Mouse (Mus musculus) skeletal muscle tissue, adult 2 months (tissue): ENCODE data around the gene Mapk9.
"Not testable (repeated sequence)": the region's sequence is repeated elsewhere in the genome, so short reads cannot be mapped to it uniquely, and the experiment has no call there.

ENCODE experiments used
- DNase-seq: peaks from one replicate; pipeline ENCODE4 v3.0.0-alpha.2; 2012; ENCODE audit warnings: low read depth, low spot score

Mapk9 gene

DNA sequence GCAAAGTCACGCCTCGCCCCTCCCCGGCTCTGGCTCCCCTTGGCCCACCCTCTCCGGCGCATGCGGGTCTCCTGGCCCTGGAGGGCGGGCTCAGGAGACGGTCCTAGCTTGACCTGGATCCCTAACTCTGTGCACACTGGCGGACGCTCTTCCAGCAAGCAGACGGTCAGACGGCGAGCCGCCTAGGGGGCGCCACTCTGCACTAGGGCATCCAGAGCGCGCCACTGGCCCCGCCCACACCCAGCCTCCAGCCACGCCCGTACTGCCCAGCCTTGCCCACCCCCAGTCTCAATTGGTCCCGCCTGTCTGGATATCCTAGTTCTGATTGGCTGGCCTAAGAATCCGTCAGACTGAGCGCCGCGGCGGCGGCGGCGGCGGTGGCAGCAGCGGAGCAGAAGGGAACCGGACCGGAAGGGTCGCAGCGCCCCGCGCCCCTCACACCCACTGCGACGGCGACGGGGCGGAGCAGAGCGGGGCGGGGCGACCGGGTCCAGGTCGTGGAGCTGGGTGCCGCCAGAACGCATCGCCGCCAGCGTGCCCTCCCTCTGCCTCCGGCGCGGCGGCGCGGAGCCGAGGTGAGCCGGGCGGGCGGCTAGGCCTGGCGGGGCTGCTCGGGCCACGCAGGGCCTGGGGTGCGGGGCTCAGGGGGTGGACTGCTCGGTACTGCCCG lies at the start of gene Mapk9:
Gene Mapk9 (plus strand): TSS at position 351 of the 670 bp plus-strand sequence.
- DNase-seq: peak; percentile 96

DNA sequence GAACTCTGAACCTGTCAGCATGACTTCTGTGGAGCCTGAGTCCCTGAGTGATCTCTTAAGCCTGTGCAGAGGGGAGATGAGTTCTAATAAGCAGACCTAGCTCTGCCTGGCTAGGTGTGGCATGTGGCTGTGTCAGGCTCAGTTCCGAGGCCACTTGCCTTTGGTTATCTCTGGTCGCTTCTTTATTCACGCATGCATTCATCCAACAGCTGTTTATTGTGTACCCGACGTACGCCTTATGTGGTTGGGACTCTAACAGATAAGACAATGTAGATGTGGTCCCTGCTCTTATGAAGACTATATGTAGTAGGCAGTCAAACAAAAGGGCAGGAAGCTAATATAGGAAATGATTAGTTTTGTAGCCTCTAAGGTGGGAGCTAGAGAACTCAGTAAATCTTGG lies 47.6 kb upstream of the Mapk9 start:
- no peak for DNase-seq

DNA sequence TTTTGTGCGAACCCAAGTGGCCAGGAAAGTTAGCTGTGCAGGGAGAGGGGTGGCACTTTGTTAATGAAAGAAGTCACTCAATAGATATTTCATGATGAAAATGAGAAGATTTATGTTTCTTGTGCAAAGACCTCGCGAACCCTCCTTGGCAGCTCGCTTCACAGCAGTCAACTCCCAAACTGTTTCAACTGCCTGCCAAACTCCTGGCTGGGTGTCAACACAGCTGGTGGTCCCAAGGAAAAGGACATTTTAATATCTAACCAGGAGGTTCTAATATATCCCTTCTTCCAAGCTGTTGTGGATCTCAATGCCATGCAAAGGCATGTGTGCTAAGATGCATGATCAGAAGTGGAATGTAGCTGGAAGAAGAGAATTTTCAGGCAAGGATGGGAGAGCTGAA lies 45.0 kb upstream of the Mapk9 start:
- DNase-seq: no peak

DNA sequence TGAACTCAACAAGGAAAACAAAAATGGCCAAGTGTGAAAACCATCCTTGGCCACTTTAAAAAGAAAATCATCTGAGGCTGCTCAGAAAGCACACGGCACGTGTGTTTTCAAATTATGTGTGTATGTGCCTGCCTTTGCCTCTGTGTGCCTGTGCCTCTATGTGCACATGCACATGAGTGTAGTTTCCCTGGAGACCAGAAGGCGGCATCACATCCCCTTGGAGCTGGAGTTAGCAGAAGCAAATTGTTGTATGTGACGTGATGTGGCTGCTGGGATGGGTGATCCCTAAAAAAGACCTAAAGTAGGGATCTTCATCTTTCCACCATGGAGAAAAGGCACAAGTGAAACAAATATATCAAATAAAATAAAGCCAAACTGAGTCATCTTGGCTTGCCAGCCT lies 42.8 kb upstream of the Mapk9 start:
- DNase-seq: no peak

DNA sequence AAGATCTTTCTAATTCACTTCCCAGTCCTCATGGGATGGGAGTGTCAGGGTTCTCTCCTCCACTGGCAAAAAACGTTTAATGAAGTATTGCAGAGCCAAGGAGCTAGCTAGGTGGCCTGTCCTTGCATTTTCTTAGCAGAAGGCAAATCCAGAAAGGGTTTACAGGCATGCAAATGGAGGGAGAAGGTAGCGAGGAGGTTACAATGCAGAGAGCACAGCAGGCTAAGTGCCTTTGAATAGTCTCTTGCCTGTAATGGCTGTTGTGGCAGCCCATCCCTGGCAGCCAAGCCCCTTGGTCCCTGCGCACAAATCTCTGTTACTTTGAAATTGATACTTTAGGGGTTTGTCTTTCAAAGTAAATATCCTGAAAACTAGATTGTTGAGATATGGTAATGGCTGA lies 40.3 kb upstream of the Mapk9 start:
- DNase-seq: no peak

DNA sequence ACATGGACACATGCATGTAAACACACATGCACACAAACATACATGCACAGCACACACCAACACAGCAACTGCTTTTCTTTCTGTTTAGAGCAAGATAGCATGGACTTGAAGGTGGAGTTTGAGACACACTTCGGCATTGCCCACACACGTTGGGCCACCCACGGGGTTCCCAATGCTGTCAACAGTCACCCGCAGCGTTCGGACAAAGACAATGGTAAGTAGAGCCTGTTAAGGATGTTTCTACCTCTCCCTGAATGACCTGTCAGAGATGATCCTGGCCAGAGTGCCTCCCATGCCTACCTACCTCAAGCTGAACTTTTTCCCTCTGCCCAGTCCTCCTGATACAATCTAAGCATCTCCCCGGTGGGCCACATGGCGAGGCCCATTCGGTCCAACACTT lies 37.6 kb upstream of the Mapk9 start:
- no peak for DNase-seq

DNA sequence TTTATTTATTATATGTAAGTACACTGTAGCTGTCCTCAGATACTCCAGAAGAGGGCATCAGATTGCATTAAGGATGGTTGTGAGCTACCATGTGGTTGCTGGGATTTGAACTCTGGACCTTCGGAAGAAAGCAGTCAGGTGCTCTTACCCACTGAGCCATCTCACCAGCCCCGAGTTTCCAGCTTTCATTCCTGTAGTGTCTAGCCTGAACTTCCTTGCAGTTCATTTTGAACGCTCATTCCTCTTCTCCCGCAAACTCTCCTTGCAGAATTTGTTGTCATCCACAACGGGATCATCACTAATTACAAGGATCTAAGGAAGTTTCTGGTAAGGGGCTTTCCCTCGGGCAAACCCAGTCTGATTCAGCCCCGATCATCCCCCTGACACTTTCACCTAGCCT lies 35.9 kb upstream of the Mapk9 start:
- DNase-seq: not testable (repeated sequence)

DNA sequence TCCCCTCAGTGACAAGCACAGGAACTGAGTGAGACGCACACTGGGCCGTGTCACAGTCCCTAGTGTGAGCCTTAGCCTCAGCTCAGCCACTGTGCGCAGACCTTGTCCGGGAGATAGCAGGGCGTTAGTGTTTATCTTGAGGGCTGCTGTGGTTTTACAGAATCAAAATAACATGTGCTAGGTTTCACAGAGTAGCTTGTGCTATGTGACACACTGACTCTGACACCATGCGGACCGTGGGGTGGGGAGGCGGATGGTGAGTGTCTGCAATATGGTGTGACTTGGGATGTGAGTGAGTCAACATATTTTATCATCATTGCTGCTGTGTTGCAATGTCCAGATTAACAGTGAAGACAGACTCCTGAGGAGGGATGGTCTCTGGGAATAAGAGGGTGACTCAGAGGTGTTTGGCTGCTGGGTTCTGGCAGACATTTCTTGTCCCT lies 35.4 kb upstream of the Mapk9 start:
- DNase-seq: peak; percentile 76

DNA sequence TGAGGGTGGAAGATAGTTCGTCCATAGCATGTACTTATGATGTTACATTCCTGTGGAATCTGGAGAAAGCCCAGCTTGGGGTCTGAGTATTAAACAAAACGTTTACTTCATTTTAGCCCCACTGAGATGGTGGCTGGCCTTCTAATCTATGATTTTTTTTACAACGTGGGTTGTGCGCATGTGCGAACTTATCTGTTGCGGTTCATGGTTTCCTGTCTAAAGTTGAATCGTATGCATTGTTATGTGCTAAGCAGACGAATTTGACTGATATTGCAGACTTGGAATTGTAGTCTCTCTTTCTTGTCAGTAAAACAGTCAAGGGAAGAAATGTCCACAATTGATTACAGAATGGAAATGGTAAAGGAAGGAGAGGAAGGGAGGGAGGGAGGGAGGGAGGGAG lies 34.7 kb upstream of the Mapk9 start:
- no peak for DNase-seq

DNA sequence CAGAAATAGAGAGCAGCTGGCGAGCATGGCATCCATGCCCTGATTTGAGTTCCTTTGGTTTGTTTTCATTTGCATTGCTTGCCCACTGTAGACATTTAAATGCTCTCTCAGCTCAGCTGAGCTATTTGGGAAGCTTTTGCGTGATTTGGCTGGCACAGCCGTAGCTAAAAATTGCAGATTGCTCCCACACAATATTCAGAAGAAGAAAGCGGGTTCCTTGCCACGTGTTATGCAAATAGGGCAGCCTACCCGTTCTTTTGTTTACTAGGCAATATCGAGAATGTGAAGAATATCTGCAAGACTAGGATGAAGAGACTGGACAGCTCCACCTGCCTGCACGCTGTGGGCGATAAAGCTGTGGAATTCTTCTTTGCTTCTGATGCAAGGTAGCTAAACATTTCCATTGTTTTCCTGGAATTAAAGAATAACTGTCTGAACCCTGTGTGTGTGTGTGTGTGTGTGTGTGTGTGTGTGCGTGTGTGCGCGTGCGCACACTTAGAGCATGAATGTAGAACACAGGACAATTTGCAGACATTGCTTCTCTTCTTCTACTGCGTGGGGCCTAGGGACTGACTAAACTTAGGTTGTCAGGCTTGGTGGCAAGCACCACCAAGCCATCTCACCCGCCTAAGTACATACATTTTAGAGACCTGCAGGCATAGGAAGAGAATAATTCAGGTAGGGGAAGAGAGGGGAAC lies 27.5 kb upstream of the Mapk9 start:
- no peak for DNase-seq

DNA sequence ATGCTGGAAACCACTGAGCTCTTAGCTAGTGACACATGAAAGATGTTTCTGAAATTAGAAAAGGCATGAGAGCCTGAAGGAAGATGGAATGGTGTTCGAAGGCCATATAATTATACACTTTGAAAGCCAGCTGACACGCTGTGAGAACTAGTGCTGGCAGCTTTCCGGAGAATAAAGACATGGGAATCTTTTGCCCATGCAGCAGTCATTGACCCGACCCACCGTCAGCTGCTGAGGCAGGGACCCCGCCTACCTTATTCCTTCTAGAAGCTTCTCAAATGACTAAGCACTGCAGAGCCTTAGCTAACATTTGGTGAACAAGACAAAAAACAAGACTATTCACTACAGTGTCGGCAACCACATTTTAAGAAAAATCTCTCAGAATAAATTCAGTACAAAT lies 26.9 kb upstream of the Mapk9 start:
- DNase-seq: no peak

DNA sequence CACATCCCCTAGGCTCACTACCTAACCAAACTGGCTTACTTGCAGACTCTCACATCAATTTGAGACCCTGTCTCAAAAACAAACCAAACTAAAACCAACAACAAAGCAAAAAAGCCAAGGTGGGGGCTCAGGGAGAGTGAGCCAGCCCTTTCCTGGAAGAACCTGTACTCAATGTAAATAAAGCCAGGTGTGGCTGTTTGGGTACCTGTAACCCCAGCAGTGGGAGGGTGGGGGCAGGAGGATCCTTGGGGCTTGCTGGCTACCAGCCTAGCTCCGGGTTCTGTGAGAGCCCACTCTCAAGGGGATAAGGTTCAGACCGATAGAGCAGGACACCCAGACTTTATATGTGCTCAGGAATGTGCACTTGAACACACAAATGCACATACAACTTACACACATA lies 25.6 kb upstream of the Mapk9 start:
- no peak for DNase-seq

DNA sequence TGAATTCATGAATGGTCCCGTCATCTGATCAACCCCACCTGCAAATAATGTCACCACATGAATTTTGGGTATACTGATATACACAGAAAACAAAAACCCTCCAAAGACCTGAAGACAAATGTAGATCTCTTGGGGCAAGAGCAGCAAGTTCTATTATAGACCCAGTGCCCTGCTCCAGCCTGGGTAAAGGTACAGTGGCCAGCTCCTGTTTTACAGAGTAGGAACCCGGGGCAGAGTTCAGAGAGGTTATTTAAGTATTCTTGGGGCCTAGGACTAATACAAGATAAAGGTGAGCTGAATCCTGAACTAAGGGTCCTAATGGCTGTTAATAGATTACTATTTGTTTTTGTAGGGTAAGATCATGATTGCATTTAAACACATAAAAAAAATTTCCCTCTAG lies 25.0 kb upstream of the Mapk9 start:
- no peak for DNase-seq

DNA sequence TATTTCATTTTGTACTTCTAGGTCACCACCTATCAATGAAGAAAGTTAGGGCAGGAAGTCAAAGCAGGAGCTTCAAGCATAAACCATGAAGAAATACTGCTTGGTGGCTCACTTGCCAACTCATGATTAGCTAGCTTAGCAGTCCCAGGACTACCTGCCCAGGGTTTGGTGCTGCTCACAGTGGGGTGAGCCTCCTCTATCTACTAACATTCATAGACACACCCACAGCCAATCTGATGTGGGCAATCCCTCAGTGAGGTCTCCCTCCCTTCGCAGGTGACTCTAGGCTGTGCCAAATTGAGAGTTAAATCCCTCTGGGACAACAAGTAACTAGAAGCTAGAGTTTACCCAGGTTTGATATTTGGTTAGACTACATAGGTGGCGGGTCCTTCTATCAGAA lies 24.2 kb upstream of the Mapk9 start:
- DNase-seq: no peak

DNA sequence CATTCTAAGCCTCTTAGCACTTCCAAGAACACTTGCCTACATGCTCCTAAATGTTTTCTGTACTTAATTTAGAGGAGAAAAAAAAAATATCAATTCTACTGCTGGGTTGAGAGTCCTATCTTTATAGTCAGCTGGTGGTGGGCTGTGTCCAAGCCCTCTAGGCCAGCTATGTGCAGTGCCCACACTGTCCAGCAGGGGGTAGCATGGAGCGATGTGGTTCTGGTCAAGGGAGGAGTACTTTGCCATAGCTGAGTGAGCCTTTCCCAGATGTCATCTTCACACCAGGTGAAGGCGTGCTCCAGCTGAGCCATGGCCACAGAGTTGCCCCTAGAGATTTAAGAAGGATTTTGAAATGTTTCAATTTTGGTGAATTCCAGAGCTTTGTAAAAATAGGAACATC lies 21.7 kb upstream of the Mapk9 start:
- no peak for DNase-seq

DNA sequence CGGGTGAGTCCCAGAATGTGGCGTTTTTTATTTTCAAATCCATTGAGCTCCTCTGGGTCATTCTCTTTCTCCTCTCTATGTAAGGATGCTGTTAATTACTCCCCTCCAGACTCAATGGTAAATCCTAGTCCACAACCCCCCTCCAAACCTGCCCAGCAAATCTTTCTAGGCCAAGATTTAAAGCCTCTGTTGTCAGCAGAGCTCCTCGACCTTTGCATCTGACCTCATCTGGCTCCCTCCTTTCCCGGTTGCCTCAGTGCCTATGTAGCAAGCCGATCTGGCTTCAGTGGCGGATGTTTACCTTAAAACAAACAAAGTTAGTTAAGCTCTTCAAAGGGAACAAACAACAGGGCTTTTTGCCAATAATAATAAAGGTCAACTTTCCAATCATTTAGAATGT lies 19.3 kb upstream of the Mapk9 start:
- DNase-seq: no peak

DNA sequence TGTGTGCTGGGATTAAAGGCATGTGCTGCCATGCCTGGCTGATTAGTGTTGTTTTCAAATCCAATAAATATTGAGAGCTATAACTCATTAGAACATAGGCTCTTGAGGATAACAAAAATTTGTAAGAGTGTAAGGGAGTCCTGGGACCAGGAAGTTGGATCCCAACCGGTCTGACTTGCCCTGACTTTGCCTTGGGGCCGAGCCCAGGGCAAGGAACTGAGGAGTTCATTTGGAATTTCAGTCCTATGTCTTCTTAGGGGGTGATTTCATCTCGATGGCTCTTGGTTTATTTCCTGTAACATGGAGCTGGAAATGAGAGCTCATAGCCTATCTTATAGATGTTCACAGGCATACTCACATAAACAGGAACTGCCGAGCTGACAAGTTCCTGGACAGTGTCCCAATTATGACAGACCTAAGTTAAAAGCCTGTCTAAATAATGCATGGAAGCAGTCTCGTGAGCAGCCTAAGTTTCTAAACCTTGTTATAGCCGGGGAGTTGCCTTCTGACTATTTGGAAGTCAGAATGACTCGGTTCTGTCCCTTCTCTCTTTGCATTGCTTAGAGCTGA lies 17.3 kb upstream of the Mapk9 start:
- DNase-seq: no peak

DNA sequence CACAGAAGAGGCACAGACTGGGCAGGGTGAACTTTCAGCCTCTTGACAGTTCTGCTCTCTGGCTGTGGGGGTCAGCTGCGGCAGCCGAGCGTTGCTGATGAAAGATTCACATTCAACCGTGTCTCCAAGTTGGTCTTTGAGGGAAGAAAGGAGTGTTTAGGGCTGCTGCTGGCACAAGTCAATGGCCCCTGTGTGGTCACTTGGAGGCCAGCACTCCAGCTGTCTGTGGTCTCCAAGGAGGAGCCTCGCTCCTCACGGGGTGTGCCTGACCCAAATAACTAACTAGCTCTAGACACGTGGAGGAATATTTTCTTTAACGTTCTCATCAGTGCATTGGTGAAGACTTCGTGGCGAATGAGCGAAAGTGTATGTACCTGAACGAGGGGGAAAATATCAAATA lies 14.6 kb upstream of the Mapk9 start:
- DNase-seq: no peak

DNA sequence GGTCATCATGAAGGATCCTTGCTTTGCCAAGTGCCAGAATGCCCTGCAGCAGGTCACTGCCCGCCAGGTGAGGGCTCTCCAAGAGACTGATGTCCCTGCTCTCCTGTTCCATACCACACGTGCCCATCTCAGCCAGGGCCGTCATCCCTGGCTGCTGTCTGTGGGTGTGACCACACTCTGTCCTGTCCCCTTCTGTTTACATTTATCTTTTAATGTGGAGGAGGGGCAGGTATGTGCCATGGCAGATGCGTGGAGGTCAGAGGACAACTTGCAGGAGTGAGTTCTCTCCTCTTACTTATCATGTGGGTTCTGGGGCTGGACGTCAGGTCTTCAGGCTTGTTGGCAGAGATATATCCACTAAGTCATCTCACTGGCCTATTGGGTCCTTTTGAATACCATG lies 13.6 kb upstream of the Mapk9 start:
- no peak for DNase-seq

DNA sequence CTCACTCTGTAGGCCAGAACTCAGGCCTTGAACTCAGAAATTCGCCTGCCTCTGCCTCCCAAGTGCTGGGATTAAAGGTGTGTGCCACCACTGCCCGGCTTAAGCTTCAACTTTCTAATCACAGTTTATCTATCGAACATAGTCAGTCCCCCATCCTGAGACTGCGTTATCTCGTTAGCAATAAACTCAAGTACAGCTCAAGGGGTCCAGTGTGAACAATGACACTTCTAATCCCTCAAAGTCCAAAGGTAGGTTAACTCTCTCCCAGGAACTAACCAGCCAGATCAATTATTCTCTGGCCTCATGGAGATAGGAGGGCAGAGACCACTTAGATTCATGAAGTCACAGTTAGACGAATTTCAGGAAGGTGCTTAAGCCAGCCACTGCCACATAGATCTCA lies 12.3 kb upstream of the Mapk9 start:
- no peak for DNase-seq

DNA sequence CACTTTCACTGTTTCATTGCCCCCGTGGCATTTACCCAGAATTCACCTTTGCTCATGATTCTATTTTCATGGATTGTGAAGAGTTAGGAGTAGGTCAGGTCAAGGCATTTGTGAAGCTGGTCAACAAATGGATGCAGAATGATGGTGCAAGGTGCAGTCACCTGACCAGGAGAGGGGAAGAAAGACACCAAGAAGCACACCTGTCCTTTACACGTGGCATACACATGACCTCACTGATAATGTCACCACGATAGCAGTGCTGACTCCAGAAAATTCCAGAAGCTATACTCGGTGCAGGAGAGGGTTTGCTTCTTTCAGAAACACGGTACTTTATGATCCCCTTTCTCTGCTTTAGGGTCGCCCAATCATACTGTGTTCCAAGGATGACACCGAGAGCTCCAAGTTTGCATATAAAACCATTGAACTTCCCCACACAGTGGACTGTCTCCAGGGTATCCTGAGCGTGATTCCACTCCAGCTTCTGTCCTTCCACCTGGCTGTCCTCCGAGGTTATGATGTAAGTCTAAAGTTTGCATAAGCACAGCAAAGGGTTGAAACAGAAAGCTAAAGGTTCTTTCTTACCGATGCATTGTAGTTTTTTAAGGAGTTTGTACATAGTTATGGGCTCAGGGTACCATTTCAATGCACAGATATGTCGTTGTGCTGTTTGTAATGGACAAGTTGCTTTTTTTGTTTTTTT lies 11.1 kb upstream of the Mapk9 start:
- no peak for DNase-seq

DNA sequence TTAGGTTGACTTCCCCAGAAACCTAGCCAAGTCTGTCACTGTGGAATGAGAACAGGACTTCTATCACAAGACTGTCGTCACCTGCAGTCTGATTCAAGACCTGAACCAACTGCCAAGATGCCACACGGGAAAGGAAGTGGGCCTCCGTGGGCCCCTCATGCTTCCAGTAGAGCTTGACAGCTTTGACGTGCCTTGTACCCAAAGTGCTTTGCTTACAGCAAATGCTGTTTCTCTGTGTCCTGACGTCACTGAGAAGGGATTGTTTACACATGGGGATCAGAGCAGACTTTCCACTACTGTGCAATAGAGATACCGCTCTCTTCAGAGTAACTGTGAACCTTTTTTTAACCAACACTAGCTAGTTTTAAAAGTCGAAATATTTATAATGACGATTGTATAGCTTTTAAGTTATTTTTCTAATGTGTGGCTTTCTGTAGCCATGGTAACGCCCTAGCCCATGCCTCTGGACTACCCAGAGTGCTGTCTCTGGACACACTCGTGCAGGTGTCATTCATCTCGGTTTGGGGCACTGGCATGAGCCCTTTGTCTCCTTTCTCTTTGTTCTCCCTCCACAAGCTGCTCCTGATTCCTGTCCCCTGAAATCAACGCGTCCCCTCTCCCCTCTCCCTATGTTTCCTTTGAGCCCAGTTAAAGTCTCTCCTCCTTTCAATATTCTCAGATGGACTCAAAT lies 8.7 kb upstream of the Mapk9 start:
- DNase-seq: no peak
